Mouse (Mus musculus) retina, postnatal 7 days (tissue): Measurements from ENCODE around the gene Rbck1.
"Not testable (repeated sequence)": the region's sequence is repeated elsewhere in the genome, so short reads cannot be mapped to it uniquely, and the experiment has no call there.

Source experiments
- DNase-seq: peaks from one replicate; pipeline ENCODE4 v3.0.0-alpha.2; 2012; ENCODE audit warnings: low read depth, low spot score

The Rbck1 gene

DNA sequence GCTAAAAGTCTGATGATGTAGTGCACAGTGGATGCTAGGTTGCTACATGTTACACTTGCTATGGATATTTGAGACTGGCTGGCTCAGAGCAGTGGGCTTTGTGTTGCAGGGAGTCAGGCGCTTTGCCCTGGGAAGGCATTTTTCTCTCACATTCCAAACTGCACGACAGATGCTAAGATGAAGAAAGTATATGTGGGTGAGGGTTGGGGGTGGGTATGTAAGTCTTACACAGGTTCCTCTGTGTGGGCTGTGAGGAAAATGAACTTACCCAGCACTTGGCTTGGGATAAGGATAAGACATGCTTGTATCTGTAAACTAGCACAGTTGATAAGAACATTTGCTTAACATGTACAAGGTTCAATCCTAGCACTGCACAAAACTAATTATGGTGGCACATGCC is 29.6 kb downstream of the Rbck1 start:
- no peak for DNase-seq

GRCm38 (mm10) chr2:152294541-152294940 is 37.9 kb downstream of the Rbck1 start:
- no peak for DNase-seq

DNA sequence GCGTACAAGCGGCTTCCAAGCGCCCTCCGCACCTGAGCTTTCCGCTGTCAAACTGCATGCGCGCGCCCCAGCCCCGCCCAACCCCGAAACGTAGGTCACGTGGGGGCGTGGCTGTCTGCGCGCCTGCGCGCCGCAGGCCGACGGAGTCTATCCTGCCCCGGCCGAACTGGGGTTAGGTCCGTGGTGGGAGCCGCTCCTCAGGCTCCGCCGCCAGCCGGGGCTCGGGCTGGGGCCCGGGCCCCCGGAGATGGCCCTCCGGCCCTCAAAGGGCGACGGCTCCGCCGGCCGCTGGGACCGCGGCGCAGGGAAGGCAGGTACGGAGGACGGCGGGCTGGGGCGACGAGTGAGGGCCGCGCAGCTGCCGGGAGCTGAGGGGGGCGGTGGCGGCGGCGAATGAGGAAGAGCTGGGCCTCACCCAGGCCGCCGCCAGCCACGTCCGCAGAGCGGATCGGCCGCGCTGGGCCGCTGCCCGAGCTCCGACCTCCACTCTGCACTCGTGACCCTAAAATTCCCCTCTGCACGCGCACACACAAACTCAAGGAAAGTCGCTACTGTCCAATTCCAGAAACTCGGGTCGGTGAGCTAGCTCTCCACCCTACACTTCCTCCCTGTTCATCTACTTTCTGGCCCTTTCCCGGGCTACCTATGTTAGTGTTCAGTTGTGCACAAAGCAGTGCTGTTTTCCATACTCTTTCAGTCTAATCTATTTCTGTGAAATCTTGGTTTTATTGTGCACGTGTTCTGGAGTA is 38.6 kb downstream of the Rbck1 start, which contains the start of gene Tbc1d20:
TSS of gene Tbc1d20 (plus strand) at position 102 of the 749 bp plus-strand sequence.
- DNase-seq = peak; percentile 83

GRCm38 (mm10) chr2:152293179-152293726 is 39.2 kb downstream of the Rbck1 start:
- DNase-seq = no peak

DNA sequence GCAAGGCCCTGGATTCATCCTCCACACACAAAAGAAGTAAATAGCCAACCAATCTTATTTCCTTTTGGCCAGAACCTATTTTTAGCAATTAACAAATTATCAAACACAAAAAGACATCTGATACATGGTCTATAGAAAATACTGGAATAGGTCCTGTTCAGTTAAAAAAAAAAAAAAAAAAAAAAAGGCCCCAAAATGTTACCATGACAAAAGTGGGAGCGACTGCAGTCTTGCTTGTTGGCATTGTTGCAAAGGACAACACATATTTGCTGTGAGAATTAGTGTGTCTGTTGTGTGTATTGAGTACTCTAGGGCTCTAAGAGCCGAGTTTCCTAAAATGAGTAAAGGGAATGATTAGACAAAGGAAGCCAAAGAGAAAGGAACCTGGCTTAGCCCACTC is 40.0 kb downstream of the Rbck1 start:
- no peak for DNase-seq

- not testable (repeated sequence) for DNase-seq
These were observed 42.8 kb downstream of the Rbck1 start for GRCm38 (mm10) chr2:152289623-152290022.

DNA sequence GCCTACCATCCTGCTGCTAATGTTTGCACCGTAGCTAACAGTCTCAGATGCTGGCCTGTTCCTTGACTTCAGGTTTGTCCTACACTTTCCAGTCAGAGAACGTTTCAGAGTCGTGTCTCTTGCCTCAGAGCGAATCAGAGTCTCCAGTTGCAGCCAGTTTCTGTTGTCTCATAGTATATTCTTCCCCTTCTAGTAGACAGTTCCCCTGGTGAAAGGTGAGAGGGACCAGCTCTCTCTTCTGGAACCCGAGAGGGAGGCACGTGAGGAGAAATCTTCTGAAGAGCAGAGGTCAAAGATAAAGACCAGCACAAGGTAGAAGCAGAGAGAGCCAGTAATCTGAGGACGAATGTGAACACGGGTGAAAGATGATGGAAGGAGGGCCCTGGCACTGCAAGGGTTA is 44.4 kb downstream of the Rbck1 start:
- no peak for DNase-seq

GRCm38 (mm10) chr2:152287560-152287959 is 44.9 kb downstream of the Rbck1 start:
- no peak for DNase-seq

DNA sequence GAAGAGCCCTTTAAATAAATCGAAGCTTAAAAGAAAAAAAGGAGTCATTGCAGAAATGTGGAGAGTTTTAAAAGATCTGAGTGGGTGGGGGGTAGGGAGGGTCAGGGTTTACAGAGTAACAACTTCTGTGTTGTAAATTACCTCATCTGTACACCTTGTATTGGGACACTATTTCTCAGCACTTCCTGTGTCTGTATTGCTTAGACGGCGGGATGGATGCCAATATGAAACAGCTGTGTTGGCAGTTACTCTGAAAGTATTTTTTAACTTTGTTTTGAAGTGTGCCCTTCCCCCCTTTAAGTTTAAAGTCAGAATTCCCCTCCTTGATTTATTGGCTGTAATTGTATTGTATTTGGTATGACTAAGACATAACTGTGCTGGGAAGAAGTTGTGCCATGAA is 51.0 kb downstream of the Rbck1 start:
- no peak for DNase-seq

- no peak for DNase-seq
These were observed 58.8 kb downstream of the Rbck1 start for GRCm38 (mm10) chr2:152273639-152274038.
